Mouse (Mus musculus) embryonic facial prominence, embryonic 10.5 days (tissue): ENCODE results near the gene Ephb6. TPM values are rescaled to one million over a fixed set of nuclear protein-coding genes. Genes with fewer than 3 reads are reported as not detected.
A peak's percentile ranks its signal among the peaks of the same experiment; 100 is the strongest.

Source experiments
- DNase-seq: peaks from one replicate; pipeline ENCODE4 v3.0.0-alpha.2; 2017; ENCODE audit warnings: low spot score
- H3K27ac ChIP-seq: fragments of 300-500 bp; sonication (generic); replicated peaks from 2 replicates; pipeline ENCODE4 v1.5.1; 2016; ENCODE audit warnings: mild to moderate bottlenecking
- H3K27me3 ChIP-seq: fragments of 300-500 bp; sonication (generic); replicated peaks from 2 replicates; pipeline ENCODE4 v1.6.1; 2016; ENCODE audit warnings: low read depth, mild to moderate bottlenecking; ENCODE audit not compliant: poor library complexity, severe bottlenecking
- H3K36me3 ChIP-seq: fragments of 300-500 bp; sonication (generic); replicated peaks from 2 replicates; pipeline ENCODE4 v1.6.1; 2016; ENCODE audit warnings: mild to moderate bottlenecking, moderate library complexity
- H3K4me1 ChIP-seq: fragments of 300-500 bp; sonication (generic); 2 replicates; pipeline ENCODE4 v1.6.1; 2016
- H3K4me3 ChIP-seq: fragments of 300-500 bp; sonication (generic); 2 replicates; pipeline ENCODE4 v1.5.1; 2016; ENCODE audit warnings: mild to moderate bottlenecking, moderate library complexity
- H3K9me3 ChIP-seq: fragments of 300-500 bp; sonication (generic); 2 replicates; pipeline ENCODE4 v1.6.1; 2016; ENCODE audit warnings: mild to moderate bottlenecking
- WGBS: fragments of 180-500 bp; shearing (Covaris S2); methylation state at CpG from one replicate; pipeline ENCODE4 v1.1.7; 2016; 5-methylcytosine and 5-hydroxymethylcytosine counted together
- polyA plus RNA-seq: library from polyadenylated mRNA; unstranded; fragments of >200 nt; fragmentation: Nextera tagmentation; extraction: Ambion mirVana; gene quantifications from 2 replicates; pipeline ENCODE4 v1.2.1, GENCODE M21; 2016

The Ephb6 gene
- polyA plus RNA-seq, 1 experiment from 2014 or later = 18.3 TPM

- peak; percentile 23 for DNase-seq
- no peaks in the 10 kb centered on the region for H3K9me3 ChIP-seq
- peaks cover 4% of the 10 kb centered on the region for H3K4me1 ChIP-seq
- H3K27ac ChIP-seq = no peak overlapping the region
- no peaks in the 10 kb centered on the region for H3K36me3 ChIP-seq
- 49% methylated on average over 5 of the region's 5 CpGs for WGBS
- no peaks in the 10 kb centered on the region for H3K27me3 ChIP-seq
- H3K4me3 ChIP-seq = no peak overlapping the region
These were observed 28.0 kb upstream of the Ephb6 start for GRCm38 (mm10) chr6:41577297-41577696.

GRCm38 (mm10) chr6:41581295-41581694 lies 24.0 kb upstream of the Ephb6 start:
- Histone ChIP-seq H3K4me3 (no peak overlapping the region), H3K9me3 (no peaks in the 10 kb centered on the region), H3K36me3 (no peaks in the 10 kb centered on the region), H3K27ac (no peak overlapping the region), H3K27me3 (no peaks in the 10 kb centered on the region), H3K4me1 (peaks cover 4% of the 10 kb centered on the region)
- DNase-seq = peak; percentile 17
- 65% methylated on average over 7 of the region's 7 CpGs for WGBS

- no peak overlapping the region for H3K27ac ChIP-seq
- DNase-seq = no peak
- no peaks in the 10 kb centered on the region for H3K9me3 ChIP-seq
- H3K4me1 ChIP-seq = peaks cover 4% of the 10 kb centered on the region
- no peaks in the 10 kb centered on the region for H3K36me3 ChIP-seq
- no peaks in the 10 kb centered on the region for H3K27me3 ChIP-seq
- 81% methylated on average over 1 of the region's 1 CpGs for WGBS
- no peak overlapping the region for H3K4me3 ChIP-seq
These were observed 23.1 kb upstream of the Ephb6 start for GRCm38 (mm10) chr6:41582189-41582588.

- H3K27ac ChIP-seq = peak overlapping the region; percentile 95
- peak overlapping the region; percentile 74 for H3K4me3 ChIP-seq
- peaks cover 9% of the 10 kb centered on the region; the same call in 1 of the 2 replicates for H3K27me3 ChIP-seq
- no peaks in the 10 kb centered on the region for H3K9me3 ChIP-seq
- whole genome bisulfite sequencing = under 1% methylated on average over 23 of the region's 23 CpGs
- peak; percentile 78 for DNase-seq
- peaks cover 19% of the 10 kb centered on the region for H3K4me1 ChIP-seq
- H3K36me3 ChIP-seq = no peaks in the 10 kb centered on the region
These were observed 756 bp upstream of the Ephb6 start for GRCm38 (mm10) chr6:41604401-41605050.

- Histone ChIP-seq H3K36me3 (no peaks in the 10 kb centered on the region), H3K27ac (peak overlapping the region; percentile 95), H3K9me3 (no peaks in the 10 kb centered on the region), H3K4me1 (peaks cover 19% of the 10 kb centered on the region), H3K4me3 (peak overlapping the region; percentile 74), H3K27me3 (peaks cover 9% of the 10 kb centered on the region; the same call in 1 of the 2 replicates)
- 2% methylated on average over 7 of the region's 7 CpGs for whole genome bisulfite sequencing
- no peak for DNase-seq
These were observed 467 bp downstream of the Ephb6 start for GRCm38 (mm10) chr6:41605794-41606104.

GRCm38 (mm10) chr6:41606214-41606613 lies 932 bp downstream of the Ephb6 start:
- Histone ChIP-seq H3K4me3 (peak overlapping the region; percentile 74), H3K9me3 (no peaks in the 10 kb centered on the region), H3K27me3 (peaks cover 9% of the 10 kb centered on the region; the same call in 1 of the 2 replicates), H3K4me1 (peaks cover 19% of the 10 kb centered on the region), H3K27ac (0 out of 2 replicates have a peak overlapping the region, but pooled peaks have one; percentile 95), H3K36me3 (no peaks in the 10 kb centered on the region)
- WGBS = 4% methylated on average over 4 of the region's 4 CpGs
- DNase-seq = peak; percentile 23

GRCm38 (mm10) chr6:41607637-41608036 lies 2.4 kb downstream of the Ephb6 start:
- H3K36me3 ChIP-seq = no peaks in the 10 kb centered on the region
- no peak overlapping the region for H3K27ac ChIP-seq
- peaks cover 19% of the 10 kb centered on the region for H3K4me1 ChIP-seq
- no peak for DNase-seq
- H3K4me3 ChIP-seq = no peak overlapping the region
- peaks cover 9% of the 10 kb centered on the region; the same call in 1 of the 2 replicates for H3K27me3 ChIP-seq
- no peaks in the 10 kb centered on the region for H3K9me3 ChIP-seq
- 57% methylated on average over 5 of the region's 5 CpGs for WGBS

- no peaks in the 10 kb centered on the region for H3K9me3 ChIP-seq
- H3K4me1 ChIP-seq = no peaks in the 10 kb centered on the region
- no peak for DNase-seq
- no peak overlapping the region for H3K27ac ChIP-seq
- peaks cover 41% of the 10 kb centered on the region for H3K36me3 ChIP-seq
- 94% methylated on average over 9 of the region's 9 CpGs for WGBS
- no peak overlapping the region for H3K4me3 ChIP-seq
- no peaks in the 10 kb centered on the region for H3K27me3 ChIP-seq
These were observed 15.0 kb downstream of the Ephb6 start for GRCm38 (mm10) chr6:41620173-41620798.

GRCm38 (mm10) chr6:41621241-41621990 lies 16.1 kb downstream of the Ephb6 start:
- no peak overlapping the region for H3K4me3 ChIP-seq
- no peaks in the 10 kb centered on the region for H3K27me3 ChIP-seq
- no peak overlapping the region for H3K27ac ChIP-seq
- WGBS = 90% methylated on average over 12 of the region's 12 CpGs
- DNase-seq = no peak
- H3K9me3 ChIP-seq = no peaks in the 10 kb centered on the region
- H3K4me1 ChIP-seq = no peaks in the 10 kb centered on the region
- peaks cover 39% of the 10 kb centered on the region for H3K36me3 ChIP-seq

- H3K9me3 ChIP-seq = no peaks in the 10 kb centered on the region
- no peak overlapping the region for H3K4me3 ChIP-seq
- peaks cover 26% of the 10 kb centered on the region for H3K36me3 ChIP-seq
- no peak overlapping the region for H3K27ac ChIP-seq
- no peaks in the 10 kb centered on the region for H3K4me1 ChIP-seq
- 68% methylated on average over 9 of the region's 9 CpGs for WGBS
- H3K27me3 ChIP-seq = no peaks in the 10 kb centered on the region
- peak; percentile 23 for DNase-seq
These were observed 17.4 kb downstream of the Ephb6 start for GRCm38 (mm10) chr6:41622661-41623060.

GRCm38 (mm10) chr6:41628180-41628579 lies 22.9 kb downstream of the Ephb6 start:
- 59% methylated on average over 1 of the region's 1 CpGs for WGBS
- no peaks in the 10 kb centered on the region for H3K9me3 ChIP-seq
- H3K36me3 ChIP-seq = no peaks in the 10 kb centered on the region
- H3K4me3 ChIP-seq = no peak overlapping the region
- no peaks in the 10 kb centered on the region for H3K27me3 ChIP-seq
- no peak for DNase-seq
- H3K4me1 ChIP-seq = no peaks in the 10 kb centered on the region
- H3K27ac ChIP-seq = no peak overlapping the region

GRCm38 (mm10) chr6:41630791-41631190 lies 25.5 kb downstream of the Ephb6 start:
- Histone ChIP-seq H3K27me3 (no peaks in the 10 kb centered on the region), H3K27ac (no peak overlapping the region), H3K9me3 (no peaks in the 10 kb centered on the region), H3K4me3 (no peak overlapping the region), H3K36me3 (no peaks in the 10 kb centered on the region), H3K4me1 (no peaks in the 10 kb centered on the region)
- WGBS = 73% methylated on average over 2 of the region's 2 CpGs
- DNase-seq = no peak

GRCm38 (mm10) chr6:41631549-41631948 lies 26.3 kb downstream of the Ephb6 start:
- DNase-seq = no peak
- Histone ChIP-seq H3K27ac (no peak overlapping the region), H3K27me3 (no peaks in the 10 kb centered on the region), H3K4me3 (no peak overlapping the region), H3K9me3 (no peaks in the 10 kb centered on the region), H3K36me3 (no peaks in the 10 kb centered on the region), H3K4me1 (no peaks in the 10 kb centered on the region)
- WGBS = 88% methylated on average over 4 of the region's 4 CpGs
